Mouse (Mus musculus) spleen, postnatal 0 days (tissue): ENCODE measurements around the gene Nin. TPM values are rescaled to one million over a fixed set of nuclear protein-coding genes. Genes with fewer than 3 reads are reported as not detected.

Experiments
- polyA plus RNA-seq: library from polyadenylated mRNA; unstranded; fragments of >200 nt; fragmentation: Nextera tagmentation; extraction: Ambion mirVana; gene quantifications from 2 replicates; pipeline ENCODE4 v1.2.1, GENCODE M21; 2015

Gene Nin
- polyA plus RNA-seq, result 8.5 and 10.8 TPM in 2 replicates

GRCm38 (mm10) chr12:70113351-70113750, at the start of gene Nin:
TSS of gene Nin (minus strand) at chr12:70113717.

GRCm38 (mm10) chr12:70153842-70154241, 40.3 kb upstream of the Nin start, which contains the start of gene Abhd12b:
TSS of gene Abhd12b (plus strand) at chr12:70154142.

GRCm38 (mm10) chr12:69986786-69987497, 126.6 kb downstream of the Nin start, which contains the start of gene Sav1:
TSS of gene Sav1 (minus strand) at chr12:69987002.

Other genes with a start within 250 kb of the Nin start
- 1.9 and 2.1 TPM in 2 replicates for gene Atl1, start 221.1 kb downstream of the Nin start, polyA plus RNA-seq
- 24.1 and 25.8 TPM in 2 replicates for gene Map4k5, start 220.5 kb downstream of the Nin start, polyA plus RNA-seq
- 9.4 and 9.6 TPM in 2 replicates for gene Sav1, start 126.7 kb downstream of the Nin start, polyA plus RNA-seq
- gene Abhd12b, start 40.4 kb upstream of the Nin start, polyA plus RNA-seq, result 0.30 TPM in 1 of 2 replicates, not detected in the other
- 55.7 and 70.2 TPM in 2 replicates for gene Pygl, start 117.8 kb upstream of the Nin start, polyA plus RNA-seq
- gene Trim9, start 233.9 kb upstream of the Nin start, polyA plus RNA-seq, result 0.16 and 0.23 TPM in 2 replicates